Mouse (Mus musculus) urinary bladder, postnatal 36 days (tissue): ENCODE measurements around the gene Creb5.

Experiments used
- DNase-seq, 2 experiments: peaks; one replicate each; pipeline ENCODE4 v3.0.0; 2022; ENCODE audit warnings: low spot score in 2 of 2, mixed read lengths in 1 of 2

The Creb5 gene

DNA sequence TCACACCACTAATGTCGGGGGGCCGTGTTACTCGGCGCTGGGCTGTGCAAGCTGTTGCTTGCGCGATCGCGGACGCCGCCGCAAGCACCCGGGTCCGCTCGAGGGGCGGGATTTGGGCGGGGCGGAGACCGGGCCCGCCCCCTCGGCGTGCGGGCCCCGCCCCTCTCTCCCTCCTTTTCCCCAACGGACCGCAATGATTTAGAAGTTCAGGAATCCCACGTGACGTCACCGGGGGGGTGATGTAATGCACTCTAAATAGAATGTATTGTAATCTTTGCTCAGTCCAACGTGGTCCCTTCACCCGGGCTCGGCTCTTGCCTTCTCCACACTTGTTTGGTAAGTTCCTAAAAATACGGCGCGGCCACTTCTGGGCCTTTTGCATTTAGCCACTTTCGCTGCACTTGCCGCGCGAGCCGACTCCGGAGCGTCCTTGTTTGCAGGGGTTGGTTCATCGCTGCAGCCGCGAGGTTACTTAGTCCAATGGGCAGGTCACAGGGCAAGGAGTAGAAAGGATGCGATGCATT lies at the start of gene Creb5:
Creb5 (plus strand) TSS at position 233 of the 524 bp plus-strand sequence.
- peak; percentile 84 to 87 for DNase-seq

DNA sequence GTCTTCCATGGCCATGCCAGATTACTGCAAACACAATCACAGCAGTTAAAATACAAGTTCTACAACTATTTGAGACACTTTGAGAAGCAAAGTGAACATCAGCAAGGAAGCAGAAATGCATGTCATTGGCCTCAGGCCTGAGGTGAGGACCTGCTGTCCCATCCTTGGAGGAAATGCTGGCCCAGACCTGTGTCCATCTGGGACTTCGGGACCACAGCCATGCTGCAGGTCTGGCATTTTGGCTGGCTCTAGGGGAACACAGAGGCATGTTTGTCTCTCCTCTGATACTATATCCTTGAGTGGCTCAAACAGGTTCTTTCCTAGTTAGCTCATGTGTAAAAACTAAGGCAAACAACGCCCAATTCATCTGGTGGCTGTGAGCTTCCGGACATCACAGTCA lies 27.2 kb upstream of the Creb5 start:
- DNase-seq, result no peak

DNA sequence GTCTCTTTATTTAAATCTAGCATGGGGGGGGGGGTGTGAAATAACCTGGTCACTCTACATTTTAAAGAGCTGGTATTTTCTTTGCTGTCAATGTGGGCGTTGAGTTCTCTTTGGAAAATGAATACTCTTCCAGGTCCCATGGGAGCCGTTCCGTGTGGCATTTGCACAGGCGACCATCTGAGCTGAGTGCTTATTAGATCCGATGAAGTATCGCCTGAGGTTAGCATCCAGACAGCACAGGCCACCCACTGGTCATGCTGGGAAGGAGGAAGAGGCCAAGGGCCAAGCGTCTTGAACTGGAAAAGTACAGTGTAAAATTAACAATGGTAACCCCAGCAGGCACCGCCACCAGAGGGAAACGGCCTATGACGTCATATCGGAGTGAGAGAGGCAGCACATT lies 24.7 kb upstream of the Creb5 start:
- DNase-seq, result no peak

DNA sequence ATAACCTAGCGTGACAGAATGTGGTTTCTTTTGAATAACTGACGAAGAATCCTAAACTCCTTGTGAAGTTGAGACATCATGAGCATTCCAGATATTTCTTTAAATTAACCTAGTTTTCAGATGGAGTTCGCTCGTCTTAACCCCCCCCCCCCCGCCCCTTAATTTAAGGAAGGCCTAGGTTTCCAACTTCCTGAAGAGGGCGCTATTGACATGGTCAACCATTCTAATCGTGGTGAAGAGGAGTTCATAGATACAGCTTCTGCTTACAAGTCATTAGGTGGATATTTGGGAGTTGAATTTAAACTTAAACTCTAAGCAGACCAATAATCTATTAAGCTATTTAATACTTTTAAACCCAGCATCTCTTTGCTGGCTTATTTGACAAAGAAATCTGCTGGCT lies 20.0 kb upstream of the Creb5 start:
- no peak for DNase-seq

DNA sequence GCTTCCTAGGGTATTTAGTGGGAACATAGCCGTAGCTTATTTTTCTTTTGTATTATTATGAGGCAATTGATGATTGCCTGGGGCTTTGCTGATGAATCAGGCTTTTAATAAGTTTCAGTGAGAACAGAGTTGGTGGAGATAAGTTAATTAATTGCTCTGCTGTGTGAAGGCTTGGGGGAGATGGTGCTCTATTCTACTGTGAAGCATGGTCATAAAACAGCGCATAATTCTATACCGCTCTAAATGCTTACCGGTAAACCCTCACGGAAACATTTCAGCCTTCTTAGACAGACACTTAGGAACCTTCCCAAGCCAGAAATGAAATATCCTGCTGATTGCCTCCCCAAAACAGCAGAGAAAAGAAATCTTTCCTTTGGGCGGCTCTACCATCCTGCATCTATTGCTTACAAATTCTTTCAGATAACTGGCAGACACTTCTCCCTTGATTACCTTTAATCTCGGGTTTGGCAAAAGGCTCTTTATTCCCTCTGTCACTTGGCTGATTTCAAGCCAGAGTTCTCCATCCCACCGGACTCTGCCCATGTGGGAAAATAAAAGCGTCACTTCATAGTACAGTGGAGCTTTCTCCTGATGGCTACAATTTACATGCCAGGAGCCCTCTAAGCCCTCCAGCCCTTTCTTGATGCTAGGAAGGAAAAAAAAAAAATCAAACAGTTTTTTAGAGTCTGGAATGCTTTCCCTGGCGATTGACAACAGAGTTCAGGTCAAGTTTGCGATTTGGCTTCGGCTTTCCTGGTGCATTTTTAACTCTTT lies 19.2 kb upstream of the Creb5 start:
- DNase-seq, result no peak

DNA sequence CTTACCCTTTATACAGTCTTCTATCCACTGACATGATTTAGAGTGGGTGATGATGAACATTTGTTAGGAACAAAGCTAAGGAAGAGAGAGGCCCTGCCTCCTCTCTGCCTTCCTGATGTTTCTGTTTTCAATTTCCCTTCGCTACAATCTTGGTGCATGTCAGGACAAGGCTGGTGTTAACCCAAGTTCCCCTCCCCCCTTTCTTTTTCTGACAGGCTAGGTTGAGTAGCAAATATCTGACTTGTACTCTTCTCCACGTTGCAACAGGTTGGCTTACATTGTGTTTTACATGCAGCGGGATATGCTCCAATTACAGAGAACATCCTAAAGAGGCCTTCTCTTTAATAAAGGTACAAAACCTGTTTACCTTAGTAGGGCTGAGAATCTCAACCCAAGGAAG lies 15.9 kb upstream of the Creb5 start:
- DNase-seq, result no peak

DNA sequence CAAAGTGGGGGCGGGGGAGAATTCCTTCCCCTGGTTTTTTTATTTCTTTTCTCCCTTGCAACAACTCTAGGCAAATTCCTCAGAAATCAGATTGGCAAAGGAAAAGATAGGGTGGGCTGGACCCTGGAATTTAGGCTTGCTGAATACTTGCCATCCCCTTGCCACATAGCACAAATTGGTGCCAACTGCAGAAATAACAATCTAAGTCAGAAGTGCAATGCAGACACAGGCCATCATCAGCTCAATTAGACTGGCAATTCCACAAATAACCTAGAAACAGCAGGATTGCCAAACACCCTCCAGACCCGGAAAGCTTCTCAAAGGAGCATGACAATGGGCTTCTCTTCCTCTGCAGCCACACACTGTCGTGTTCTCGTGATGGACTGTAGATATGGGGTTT lies 15.4 kb upstream of the Creb5 start:
- no peak for DNase-seq

DNA sequence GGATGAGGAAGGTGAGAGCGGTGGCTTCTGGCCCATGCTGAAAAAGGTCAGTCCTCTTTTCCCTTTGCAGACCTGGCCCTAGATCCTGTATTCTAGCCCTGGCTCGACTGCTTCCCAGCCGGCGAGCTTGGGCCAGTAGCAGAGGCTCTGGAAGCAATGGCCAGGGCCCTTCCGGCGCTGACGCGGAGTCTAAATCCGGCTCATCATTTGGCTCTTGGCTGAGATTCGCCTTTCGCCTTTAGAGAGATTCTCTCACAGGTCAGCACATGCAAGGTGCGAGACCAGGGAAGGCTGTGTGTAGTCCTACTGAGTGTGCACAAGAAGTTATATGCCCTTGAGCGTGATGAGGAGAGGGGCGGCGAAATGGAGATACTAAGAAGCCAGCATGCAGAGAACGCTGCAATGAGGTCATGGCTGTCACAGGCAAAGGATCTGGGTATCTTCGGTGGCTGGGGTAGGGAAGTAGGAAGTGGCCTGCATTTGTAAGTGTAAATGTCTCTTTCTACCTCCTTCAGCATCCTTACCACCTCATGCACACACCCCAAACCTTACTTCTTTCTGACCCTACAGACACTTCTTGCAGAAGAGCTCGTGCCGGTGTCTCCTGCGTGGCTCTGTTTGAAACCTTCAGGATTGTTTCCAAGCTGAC lies 557 bp upstream of the Creb5 start:
- DNase-seq, result peak; percentile 8

DNA sequence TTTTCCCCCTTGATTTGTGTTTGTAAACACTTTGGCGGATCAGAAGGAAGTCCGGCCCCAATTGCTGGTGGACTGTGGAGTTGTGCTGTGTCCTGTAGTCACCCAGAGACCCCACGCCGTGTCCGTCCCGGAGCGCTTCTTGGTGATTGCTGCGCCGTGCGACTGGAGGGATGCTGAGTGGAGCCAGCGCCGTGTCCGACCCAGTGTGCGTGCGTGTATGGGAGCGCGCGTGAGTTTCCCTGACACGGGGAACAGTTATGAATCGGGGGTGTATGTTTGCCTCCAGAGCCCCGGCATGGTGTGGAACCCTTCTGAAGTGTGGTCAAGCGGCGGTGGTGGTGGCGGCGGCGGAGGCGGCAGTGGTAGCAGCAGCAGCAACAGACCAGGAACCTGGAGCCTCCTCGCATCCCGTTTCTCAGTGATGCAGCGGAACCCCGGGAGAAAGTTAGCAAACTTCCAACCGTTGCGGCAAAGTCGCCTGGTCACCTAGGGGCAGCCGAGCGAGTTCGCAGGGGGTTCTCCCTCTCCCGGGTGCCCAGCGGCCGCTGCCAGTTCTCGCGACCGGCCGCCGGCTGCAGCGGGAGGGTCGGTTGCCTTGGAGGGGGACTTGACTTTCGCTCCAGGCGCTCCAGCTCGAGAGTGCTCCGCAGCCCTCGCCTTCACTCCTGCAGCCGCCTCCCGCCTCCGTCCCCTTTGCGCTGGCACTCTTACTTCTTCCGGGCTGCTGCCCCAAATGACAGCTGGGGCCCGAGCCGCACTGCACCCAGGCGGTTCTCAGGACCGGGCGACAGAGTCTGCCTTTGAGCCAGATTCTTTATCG lies 702 bp downstream of the Creb5 start:
- DNase-seq, result peak; percentile 18 to 23

DNA sequence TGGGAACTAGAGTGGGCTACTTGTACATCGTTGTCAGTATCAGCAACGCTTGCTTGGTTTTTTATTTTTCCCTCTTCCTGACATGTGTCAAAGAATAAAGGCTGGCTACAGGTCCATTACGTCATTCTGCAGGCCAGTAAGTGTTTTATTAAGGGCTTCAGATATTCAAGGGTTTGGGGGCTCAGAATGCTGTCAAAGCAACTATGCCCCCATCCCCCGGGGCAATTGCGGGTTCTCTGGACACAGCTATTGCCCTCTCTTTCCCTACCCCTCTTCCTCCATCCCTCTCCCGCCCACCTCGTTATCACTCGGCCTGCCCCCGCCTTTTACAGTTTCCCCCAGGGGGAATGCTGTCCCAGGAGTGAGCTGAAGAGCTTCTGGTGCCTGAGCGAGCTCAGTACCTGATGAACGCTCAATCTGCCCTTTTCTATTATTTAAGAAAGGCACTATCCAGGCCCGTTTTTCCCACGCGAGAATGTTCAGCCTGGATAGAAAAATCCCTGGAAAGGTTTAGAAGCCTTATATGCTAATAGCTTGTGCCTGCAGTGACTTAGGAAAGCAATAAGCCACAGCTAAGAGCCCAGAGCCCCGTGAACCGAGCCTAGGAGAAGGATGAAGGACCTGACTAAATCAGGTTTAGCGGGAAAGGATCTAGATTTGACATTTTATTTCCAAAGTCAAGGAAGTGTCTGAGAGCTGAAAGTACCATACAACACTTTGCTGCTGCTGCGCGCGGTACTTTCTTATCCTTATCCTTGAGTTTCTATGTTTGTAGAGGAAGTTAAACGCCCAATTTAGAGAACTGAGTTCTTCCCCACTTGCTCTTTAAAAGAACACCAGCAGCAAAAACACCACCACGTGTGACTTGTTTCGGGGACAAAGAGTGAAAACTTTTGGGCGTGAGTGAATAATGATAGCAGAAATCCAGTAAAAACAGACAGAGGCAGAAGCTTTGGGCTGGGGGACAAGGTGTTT lies 1.8 kb downstream of the Creb5 start:
- DNase-seq, result no peak

DNA sequence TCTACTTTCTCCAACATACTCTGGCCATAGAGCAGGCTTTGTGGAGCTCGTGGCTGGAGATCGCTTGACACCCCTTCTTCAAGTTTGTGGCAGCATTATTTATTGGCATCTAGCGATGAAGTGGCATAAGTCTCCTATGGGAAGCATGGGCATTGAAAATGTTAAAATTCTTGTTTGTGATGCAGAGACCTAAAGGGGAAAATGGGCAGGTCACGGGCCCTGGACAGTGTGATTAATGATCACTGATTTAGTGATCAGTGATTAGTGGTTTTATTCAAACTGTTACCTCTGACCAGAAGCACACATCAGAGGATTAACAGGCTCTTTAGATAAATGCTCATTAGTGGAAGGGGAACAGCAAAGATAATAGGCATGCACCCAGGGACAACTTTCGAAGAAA lies 2.6 kb downstream of the Creb5 start:
- DNase-seq, result no peak

DNA sequence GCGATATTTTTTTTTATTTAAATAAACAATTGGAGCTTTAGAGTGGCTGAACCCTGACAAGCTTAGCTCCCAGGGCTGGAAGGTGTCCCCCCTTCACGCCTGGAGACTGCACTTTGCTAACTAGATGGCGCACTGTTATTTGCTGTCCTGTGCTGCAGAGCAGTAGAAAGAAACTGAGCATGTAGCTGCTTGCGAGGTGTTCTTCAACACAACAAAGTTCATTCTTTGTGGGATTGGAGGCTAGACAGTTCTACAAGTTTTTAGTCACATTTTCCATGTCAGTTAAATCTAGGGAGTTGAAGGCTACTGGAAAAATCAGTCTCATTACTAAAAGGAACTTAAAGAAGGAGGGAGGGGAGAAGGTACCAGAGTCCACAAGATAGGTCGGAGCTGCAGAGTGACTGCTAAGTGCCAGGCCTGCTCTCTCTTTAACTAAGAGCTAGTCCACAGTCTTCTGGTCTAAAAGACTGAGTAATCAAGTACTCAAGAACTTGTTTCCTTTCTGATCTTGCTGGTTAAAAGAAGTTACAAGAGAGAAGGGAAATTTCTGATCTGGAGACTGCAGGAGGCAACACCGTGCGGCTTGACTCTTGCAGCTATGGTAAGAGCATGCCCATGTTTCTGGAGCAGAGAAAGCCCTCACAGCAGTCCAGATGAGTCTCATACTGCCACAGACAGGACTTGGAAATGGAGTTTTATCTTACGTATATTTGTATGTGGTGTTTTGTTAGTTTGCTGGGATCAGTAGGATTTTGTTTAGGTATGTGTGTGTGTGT lies 3.3 kb downstream of the Creb5 start:
- DNase-seq, result no peak

DNA sequence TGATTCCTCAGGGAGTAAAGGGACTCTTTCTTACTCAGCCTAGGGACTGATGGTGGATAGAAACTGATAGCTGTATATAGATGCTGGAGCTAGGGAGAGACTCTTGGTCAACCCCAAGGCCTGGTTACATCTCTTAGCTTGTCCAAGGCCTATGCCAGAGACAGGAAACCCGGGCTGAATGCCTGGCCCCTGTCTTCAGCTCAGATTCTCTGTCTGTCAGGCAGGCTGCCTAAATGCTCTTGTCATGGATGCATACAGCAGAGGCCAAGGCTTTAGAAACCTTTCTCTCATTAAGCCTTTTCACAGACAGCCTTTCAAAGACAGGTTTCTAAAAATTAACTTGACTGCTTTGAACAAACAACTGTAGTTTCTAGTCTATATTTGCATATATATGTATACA lies 5.9 kb downstream of the Creb5 start:
- no peak for DNase-seq

DNA sequence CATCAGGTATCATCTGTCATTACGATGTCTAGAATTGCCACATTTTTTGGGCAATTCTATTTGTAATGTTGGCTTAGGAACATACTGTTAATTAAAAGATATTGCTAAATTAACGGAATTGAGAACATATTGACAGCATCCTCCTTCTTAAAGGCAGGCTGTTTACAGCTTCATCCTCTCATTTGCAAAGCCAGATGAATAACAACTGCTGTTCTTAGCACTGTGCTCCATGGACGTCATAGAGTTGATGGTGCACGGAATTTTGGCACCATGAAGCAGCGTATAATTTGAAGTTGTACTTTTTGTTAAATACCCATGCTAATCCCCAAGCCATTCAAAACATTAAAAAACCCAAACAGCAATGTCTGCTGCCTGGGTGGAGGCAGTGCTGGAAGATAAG lies 10.8 kb downstream of the Creb5 start:
- no peak for DNase-seq

DNA sequence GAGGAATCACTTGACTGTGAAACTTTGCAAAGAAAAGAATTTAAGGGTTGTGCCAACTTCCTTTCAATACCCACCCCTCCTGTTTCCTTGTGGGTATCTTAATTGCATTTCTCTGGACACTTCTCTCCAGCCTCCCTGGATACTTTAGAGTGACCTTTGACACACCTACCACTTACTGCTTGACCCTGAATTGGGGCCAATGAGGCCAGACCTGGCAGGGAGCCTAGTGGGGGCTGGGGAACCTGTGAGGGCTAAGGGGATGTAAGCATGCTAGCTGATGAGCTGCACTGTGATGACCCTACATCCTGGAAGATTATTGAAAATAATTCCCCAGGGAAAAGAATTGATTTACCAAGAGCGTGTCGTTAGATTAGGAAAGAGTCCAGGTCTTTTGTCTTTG lies 17.1 kb downstream of the Creb5 start:
- DNase-seq, result no peak

DNA sequence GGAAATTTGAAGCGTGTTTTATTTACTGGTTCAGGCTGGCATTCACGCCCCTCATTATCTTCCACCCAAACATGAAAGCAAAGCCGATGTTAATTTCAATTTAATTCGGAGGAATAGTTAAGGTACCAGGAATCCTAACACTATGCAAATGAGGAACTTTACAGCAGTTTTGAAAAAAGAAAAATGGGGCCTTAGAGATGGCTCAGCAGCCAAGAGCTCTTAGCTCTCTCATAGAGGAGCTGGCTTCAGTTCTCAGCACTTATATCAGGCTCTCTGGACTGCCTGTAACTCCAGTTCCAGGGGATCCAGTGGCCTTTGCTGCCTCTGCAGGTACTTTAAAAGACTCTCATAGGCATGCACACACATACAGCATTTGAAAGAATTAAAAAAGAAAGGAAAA lies 19.1 kb downstream of the Creb5 start:
- no peak for DNase-seq

DNA sequence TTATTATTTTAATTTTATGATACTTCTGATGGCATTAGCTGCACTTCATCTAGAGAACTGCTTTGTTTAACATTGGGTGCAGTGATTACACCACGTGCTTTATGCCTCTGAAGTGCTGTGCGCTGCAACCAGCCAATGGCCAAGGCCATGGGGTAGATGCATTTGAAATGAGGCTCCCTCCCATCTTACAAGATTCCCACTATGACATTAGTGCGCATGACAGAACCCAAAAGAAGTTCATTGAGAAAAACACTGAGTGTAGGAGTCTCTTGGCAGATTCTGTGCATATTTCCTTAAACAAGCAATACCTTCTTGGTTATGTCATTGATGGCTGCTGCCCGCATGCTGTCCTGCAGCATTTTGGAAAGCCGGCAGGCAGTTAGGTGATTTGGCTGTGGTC lies 19.6 kb downstream of the Creb5 start:
- DNase-seq, result no peak

DNA sequence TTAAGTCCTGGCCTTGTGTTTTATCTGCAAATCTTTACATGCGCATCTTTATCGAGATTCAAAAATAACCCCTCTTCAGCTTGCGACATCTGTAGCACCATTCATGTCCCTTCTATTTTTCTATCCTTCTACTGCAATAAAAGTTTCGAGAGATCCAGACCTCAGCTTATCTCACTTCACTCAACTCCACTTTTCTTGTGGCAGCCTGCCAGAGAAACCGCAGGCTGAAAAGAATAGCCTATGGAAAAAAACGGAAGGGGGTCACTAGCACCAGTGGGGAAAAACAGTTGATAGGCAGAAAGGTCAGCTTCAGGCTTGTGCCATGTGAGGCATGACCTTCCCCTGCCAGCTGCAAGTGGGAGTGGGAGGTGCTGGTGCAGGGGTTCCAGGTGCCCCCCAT lies 21.6 kb downstream of the Creb5 start:
- no peak for DNase-seq

DNA sequence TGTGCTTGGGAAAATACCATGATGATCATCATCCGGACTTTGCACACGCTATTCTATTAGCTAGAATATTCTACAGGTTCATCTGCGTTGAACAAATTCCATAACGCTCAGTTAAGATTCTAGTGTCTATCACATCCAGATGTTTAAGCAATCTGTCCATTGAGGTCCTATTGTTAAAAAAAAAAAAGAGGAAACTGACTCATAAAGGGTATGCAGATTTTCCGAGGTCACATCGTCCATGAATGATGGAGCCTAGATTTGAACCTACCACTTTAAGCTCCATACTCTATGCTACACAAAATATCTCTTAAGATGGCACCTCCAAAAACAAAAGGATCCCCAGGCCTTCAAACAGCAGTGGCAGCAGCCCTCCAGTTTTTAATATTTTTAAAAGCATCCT lies 26.5 kb downstream of the Creb5 start:
- DNase-seq, result no peak

DNA sequence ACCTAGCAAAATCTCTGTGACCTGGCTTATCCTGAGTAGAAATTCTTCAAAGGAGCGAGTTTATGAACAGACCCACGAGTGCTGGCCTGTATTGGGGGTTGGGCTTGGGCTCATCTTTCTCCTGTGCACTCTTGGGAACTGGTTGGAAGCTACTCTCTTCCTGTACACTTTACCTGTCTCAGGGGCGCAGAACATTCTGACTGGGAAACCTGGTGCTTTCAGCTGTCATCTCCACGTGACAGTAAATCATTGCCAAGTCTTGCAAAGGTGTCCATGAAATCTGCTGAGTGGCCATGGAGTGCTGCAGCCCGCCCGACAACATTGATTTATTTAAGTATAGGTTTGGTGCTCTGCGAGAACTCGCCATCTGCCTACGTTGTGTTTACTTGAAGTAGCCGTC lies 27.1 kb downstream of the Creb5 start:
- DNase-seq, result no peak
